Mouse (Mus musculus): Measurements from ENCODE around the gene Arhgef28. TPM values are rescaled to one million over a fixed set of nuclear protein-coding genes. Genes with fewer than 3 reads are reported as not detected.
A peak's percentile ranks its signal among the peaks of the same experiment; 100 is the strongest.

Gene Arhgef28
- polyA plus RNA-seq, 1 experiment: 3.3 TPM

- Histone ChIP-seq H3K36me3 (ENCODE audit: control insufficient read depth, insufficient read depth, low read length) (peaks cover 2% of the 10 kb centered on the region; the same call in 1 of the 2 replicates), H3K4me3 (ENCODE audit: low read depth, low read length) (no peak overlapping the region), H3K27ac (ENCODE audit: insufficient read depth, low read depth, low read length) (no peak overlapping the region), H3K27me3 (ENCODE audit: control insufficient read depth, insufficient read depth, low read length) (no peaks in the 10 kb centered on the region), H3K4me1 (ENCODE audit: control insufficient read depth, insufficient read depth, insufficient read length, low read length) (peaks cover 17% of the 10 kb centered on the region; the same call in 1 of the 2 replicates)
- TF ChIP-seq CTCF (IDR thresholded peaks at IDR 0.05; ENCODE audit: extremely low read depth, insufficient read length, insufficient replicate concordance, low read depth, low read length): peak; percentile 30; the same call in 1 of the 2 replicates
- no peak for TF ChIP-seq POLR2A (IDR thresholded peaks at IDR 0.05; ENCODE audit: low read depth, low read length)
- WGBS: 31% methylated on average over 3 of the region's 3 CpGs
Measured at GRCm38 (mm10) chr13:97947598-97947997, 258.6 kb downstream of the Arhgef28 start.

- Histone ChIP-seq H3K36me3 (ENCODE audit: control insufficient read depth, insufficient read depth, low read length) (peaks cover 1% of the 10 kb centered on the region; the same call in 1 of the 2 replicates), H3K4me1 (ENCODE audit: control insufficient read depth, insufficient read depth, insufficient read length, low read length) (peaks cover 20% of the 10 kb centered on the region; the same call in 1 of the 2 replicates), H3K27ac (ENCODE audit: insufficient read depth, low read depth, low read length) (peak overlapping the region; percentile 64; the same call in 1 of the 2 replicates), H3K4me3 (ENCODE audit: low read depth, low read length) (no peak overlapping the region), H3K27me3 (ENCODE audit: control insufficient read depth, insufficient read depth, low read length) (no peaks in the 10 kb centered on the region)
- WGBS: 19% methylated on average over 7 of the region's 7 CpGs
- TF ChIP-seq CTCF (IDR thresholded peaks at IDR 0.05; ENCODE audit: extremely low read depth, insufficient read length, insufficient replicate concordance, low read depth, low read length) (no peak), POLR2A (IDR thresholded peaks at IDR 0.05; ENCODE audit: low read depth, low read length) (no peak)
Measured at GRCm38 (mm10) chr13:97946422-97946821, 259.8 kb downstream of the Arhgef28 start.

- H3K36me3 ChIP-seq (ENCODE audit: control insufficient read depth, insufficient read depth, low read length): 0 out of 2 replicates have a peak, but pooled peaks cover 1% of the 10 kb centered on the region
- H3K4me3 ChIP-seq (ENCODE audit: low read depth, low read length): no peak overlapping the region
- no peak overlapping the region for H3K27ac ChIP-seq (ENCODE audit: insufficient read depth, low read depth, low read length)
- 69% methylated on average over 13 of the region's 13 CpGs for WGBS
- peaks cover 21% of the 10 kb centered on the region; the same call in 1 of the 2 replicates for H3K4me1 ChIP-seq (ENCODE audit: control insufficient read depth, insufficient read depth, insufficient read length, low read length)
- H3K27me3 ChIP-seq (ENCODE audit: control insufficient read depth, insufficient read depth, low read length): no peaks in the 10 kb centered on the region
- TF ChIP-seq POLR2A (IDR thresholded peaks at IDR 0.05; ENCODE audit: low read depth, low read length): no peak
- no peak for TF ChIP-seq CTCF (IDR thresholded peaks at IDR 0.05; ENCODE audit: extremely low read depth, insufficient read length, insufficient replicate concordance, low read depth, low read length)
Measured at GRCm38 (mm10) chr13:97941909-97942680, 264.1 kb downstream of the Arhgef28 start.

- no peaks in the 10 kb centered on the region for H3K27me3 ChIP-seq (ENCODE audit: control insufficient read depth, insufficient read depth, low read length)
- H3K4me3 ChIP-seq (ENCODE audit: low read depth, low read length): no peak overlapping the region
- 24% methylated on average over 6 of the region's 6 CpGs for WGBS
- H3K36me3 ChIP-seq (ENCODE audit: control insufficient read depth, insufficient read depth, low read length): peaks cover 1% of the 10 kb centered on the region; the same call in 1 of the 2 replicates
- H3K27ac ChIP-seq (ENCODE audit: insufficient read depth, low read depth, low read length): no peak overlapping the region
- H3K4me1 ChIP-seq (ENCODE audit: control insufficient read depth, insufficient read depth, insufficient read length, low read length): peaks cover 11% of the 10 kb centered on the region; the same call in 1 of the 2 replicates
- no peak for TF ChIP-seq POLR2A (IDR thresholded peaks at IDR 0.05; ENCODE audit: low read depth, low read length)
- TF ChIP-seq CTCF (IDR thresholded peaks at IDR 0.05; ENCODE audit: extremely low read depth, insufficient read length, insufficient replicate concordance, low read depth, low read length): no peak
Measured at GRCm38 (mm10) chr13:97941099-97941498, 265.1 kb downstream of the Arhgef28 start.

GRCm38 (mm10) chr13:97939433-97940160, 266.6 kb downstream of the Arhgef28 start:
- peaks cover 9% of the 10 kb centered on the region; the same call in 1 of the 2 replicates for H3K4me1 ChIP-seq (ENCODE audit: control insufficient read depth, insufficient read depth, insufficient read length, low read length)
- H3K27ac ChIP-seq (ENCODE audit: insufficient read depth, low read depth, low read length): no peak overlapping the region
- WGBS: 43% methylated on average over 15 of the region's 15 CpGs
- H3K36me3 ChIP-seq (ENCODE audit: control insufficient read depth, insufficient read depth, low read length): peaks cover 1% of the 10 kb centered on the region; the same call in 1 of the 2 replicates
- H3K4me3 ChIP-seq (ENCODE audit: low read depth, low read length): no peak overlapping the region
- no peaks in the 10 kb centered on the region for H3K27me3 ChIP-seq (ENCODE audit: control insufficient read depth, insufficient read depth, low read length)
- TF ChIP-seq CTCF (IDR thresholded peaks at IDR 0.05; ENCODE audit: extremely low read depth, insufficient read length, insufficient replicate concordance, low read depth, low read length): peak; percentile 58; the same call in 1 of the 2 replicates
- TF ChIP-seq POLR2A (IDR thresholded peaks at IDR 0.05; ENCODE audit: low read depth, low read length): no peak

GRCm38 (mm10) chr13:97938596-97939297, 267.5 kb downstream of the Arhgef28 start:
- H3K36me3 ChIP-seq (ENCODE audit: control insufficient read depth, insufficient read depth, low read length): no peaks in the 10 kb centered on the region; the same call in 1 of the 2 replicates
- no peak overlapping the region for H3K4me3 ChIP-seq (ENCODE audit: low read depth, low read length)
- no peak overlapping the region for H3K27ac ChIP-seq (ENCODE audit: insufficient read depth, low read depth, low read length)
- 32% methylated on average over 18 of the region's 18 CpGs for WGBS
- H3K4me1 ChIP-seq (ENCODE audit: control insufficient read depth, insufficient read depth, insufficient read length, low read length): peaks cover 9% of the 10 kb centered on the region; the same call in 1 of the 2 replicates
- H3K27me3 ChIP-seq (ENCODE audit: control insufficient read depth, insufficient read depth, low read length): no peaks in the 10 kb centered on the region
- TF ChIP-seq CTCF (IDR thresholded peaks at IDR 0.05; ENCODE audit: extremely low read depth, insufficient read length, insufficient replicate concordance, low read depth, low read length): peak; percentile 99
- TF ChIP-seq POLR2A (IDR thresholded peaks at IDR 0.05; ENCODE audit: low read depth, low read length): no peak
